Mouse (Mus musculus) embryonic facial prominence, embryonic 13.5 days (tissue): ENCODE data around the gene Fbxw10. TPM values are rescaled to one million over a fixed set of nuclear protein-coding genes. Genes with fewer than 3 reads are reported as not detected.

Experiments used
- ATAC-seq: fragments of 200-750 bp; cut with Nextera tagmentation; 2 replicates; pipeline ENCODE4 v1.8.0; 2017; ENCODE audit warnings: low read depth; ENCODE audit not compliant: insufficient number of reproducible peaks, insufficient read depth, low FRiP score, low TSS enrichment
- H3K27ac ChIP-seq: fragments of 300-500 bp; sonication (generic); 2 replicates; pipeline ENCODE4 v1.5.1; 2015; ENCODE audit warnings: moderate library complexity, mild to moderate bottlenecking, inconsistent platforms
- H3K27me3 ChIP-seq: fragments of 300-500 bp; sonication (generic); 2 replicates; pipeline ENCODE4 v1.6.1; 2015; ENCODE audit warnings: mild to moderate bottlenecking, inconsistent platforms
- H3K36me3 ChIP-seq: fragments of 300-500 bp; sonication (generic); 2 replicates; pipeline ENCODE4 v1.6.1; 2015; ENCODE audit warnings: mild to moderate bottlenecking, inconsistent platforms
- H3K4me1 ChIP-seq: fragments of 300-500 bp; sonication (generic); 2 replicates; pipeline ENCODE4 v1.6.1; 2015; ENCODE audit warnings: inconsistent platforms
- H3K4me2 ChIP-seq: fragments of 300-500 bp; sonication (generic); 2 replicates; pipeline ENCODE4 v1.6.1; 2015; ENCODE audit warnings: moderate library complexity, mild to moderate bottlenecking, inconsistent platforms
- H3K4me3 ChIP-seq: fragments of 300-500 bp; sonication (generic); 2 replicates; pipeline ENCODE4 v1.5.1; 2015; ENCODE audit warnings: mild to moderate bottlenecking, inconsistent platforms
- H3K9ac ChIP-seq: fragments of 300-500 bp; sonication (generic); 2 replicates; pipeline ENCODE4 v1.6.1; 2015; ENCODE audit warnings: mild to moderate bottlenecking, inconsistent platforms
- H3K9me3 ChIP-seq: fragments of 300-500 bp; sonication (generic); 2 replicates; pipeline ENCODE4 v1.6.1; 2016; ENCODE audit warnings: inconsistent platforms
- WGBS: fragments of 180-500 bp; shearing (Covaris S2); methylation state at CpG from one replicate; pipeline ENCODE4 v1.1.7; 2015; ENCODE audit warnings: mixed read lengths; 5-methylcytosine and 5-hydroxymethylcytosine counted together
- polyA plus RNA-seq: library from polyadenylated mRNA; unstranded; fragments of >200 nt; fragmentation: Nextera tagmentation; extraction: Ambion mirVana; gene quantifications from 2 replicates; pipeline ENCODE4 v1.2.1, GENCODE M21; 2015

Fbxw10 gene
- polyA plus RNA-seq, 1 experiment from 2014 or later: 0.89 TPM

GRCm38 (mm10) chr11:62913141-62913540 is 66.3 kb downstream of the Fbxw10 start:
- no peak overlapping the region for H3K4me3 ChIP-seq
- H3K9ac ChIP-seq: no peak overlapping the region
- H3K4me2 ChIP-seq: no peak overlapping the region
- 93% methylated on average over 2 of the region's 2 CpGs for WGBS
- no peak for ATAC-seq
- no peaks in the 10 kb centered on the region for H3K36me3 ChIP-seq
- no peak overlapping the region for H3K27ac ChIP-seq
- H3K4me1 ChIP-seq: peaks cover 12% of the 10 kb centered on the region
- H3K9me3 ChIP-seq: no peaks in the 10 kb centered on the region
- H3K27me3 ChIP-seq: no peaks in the 10 kb centered on the region

- Histone ChIP-seq H3K27ac (no peak overlapping the region), H3K27me3 (no peaks in the 10 kb centered on the region), H3K4me2 (no peak overlapping the region), H3K9ac (no peak overlapping the region), H3K36me3 (no peaks in the 10 kb centered on the region), H3K4me1 (peaks cover 12% of the 10 kb centered on the region), H3K4me3 (no peak overlapping the region), H3K9me3 (no peaks in the 10 kb centered on the region)
- no peak for ATAC-seq
- 52% methylated on average over 6 of the region's 6 CpGs for WGBS
Observed at GRCm38 (mm10) chr11:62914532-62914931, 67.7 kb downstream of the Fbxw10 start.

DNA sequence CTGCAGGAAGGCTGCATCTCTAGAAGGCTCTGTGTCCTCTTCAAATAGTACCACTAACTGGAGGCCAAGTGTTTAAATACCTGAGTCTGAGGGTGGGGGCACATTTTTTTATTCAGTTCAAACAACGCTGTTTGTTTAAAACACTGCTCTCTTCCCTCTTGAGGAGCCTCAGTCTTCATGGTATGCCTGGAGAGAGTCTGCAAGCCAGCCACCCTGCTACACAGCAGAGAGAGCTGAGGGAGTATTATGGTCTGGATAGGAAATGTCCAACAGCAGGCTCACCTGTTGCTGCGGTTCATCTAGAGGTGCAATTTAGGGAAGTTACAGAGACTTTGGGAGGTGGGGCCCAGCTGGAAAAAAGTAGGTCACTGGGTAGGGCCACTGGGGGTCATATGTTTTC is 68.6 kb downstream of the Fbxw10 start:
- H3K4me2 ChIP-seq: no peak overlapping the region
- no peaks in the 10 kb centered on the region for H3K36me3 ChIP-seq
- ATAC-seq: no peak
- no peak overlapping the region for H3K4me3 ChIP-seq
- no peaks in the 10 kb centered on the region for H3K9me3 ChIP-seq
- 77% methylated on average over 2 of the region's 2 CpGs for WGBS
- peaks cover 18% of the 10 kb centered on the region for H3K4me1 ChIP-seq
- no peak overlapping the region for H3K27ac ChIP-seq
- no peaks in the 10 kb centered on the region for H3K27me3 ChIP-seq
- no peak overlapping the region for H3K9ac ChIP-seq

- no peaks in the 10 kb centered on the region for H3K27me3 ChIP-seq
- WGBS: 46% methylated on average over 2 of the region's 2 CpGs
- no peak overlapping the region for H3K4me2 ChIP-seq
Observed at GRCm38 (mm10) chr11:62916765-62917164, 69.9 kb downstream of the Fbxw10 start.

DNA sequence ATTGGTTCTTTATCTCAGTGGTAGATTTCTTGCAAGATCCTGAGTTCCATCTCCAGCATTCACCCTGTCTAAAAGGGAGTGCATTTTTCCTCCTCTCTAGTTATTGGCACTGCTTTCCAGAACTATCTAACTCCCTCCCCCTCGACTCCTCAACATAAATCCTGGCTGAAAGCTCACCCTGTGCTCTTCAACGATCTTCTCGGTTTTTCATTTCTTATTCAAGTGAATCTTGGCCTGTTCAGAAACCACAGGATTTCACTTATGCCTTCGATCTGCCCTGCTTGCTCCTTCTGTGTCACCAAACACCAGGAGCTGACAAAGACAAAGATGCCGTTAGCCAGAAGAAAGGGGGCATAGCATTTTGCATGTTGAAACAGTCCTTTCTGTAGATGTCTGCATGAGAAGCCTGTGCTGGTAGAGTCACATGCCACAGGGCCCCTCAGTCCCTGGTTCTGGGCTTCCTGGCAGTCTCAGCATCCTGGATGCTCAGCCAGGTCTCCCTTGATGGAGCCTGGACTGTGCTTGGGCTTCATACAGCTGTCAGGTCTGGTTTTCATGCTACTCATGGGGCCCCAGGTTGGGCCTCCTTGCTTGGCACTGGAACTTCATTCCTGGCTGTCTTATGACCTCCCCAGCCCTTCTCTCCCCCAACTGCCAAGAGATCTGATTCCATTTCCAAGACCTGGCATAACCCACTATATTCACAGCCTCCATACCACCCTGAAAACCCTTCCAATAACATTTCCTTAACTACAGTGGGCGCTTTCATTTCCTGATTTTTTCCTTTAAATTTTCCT is 73.3 kb downstream of the Fbxw10 start:
- peak overlapping the region; percentile 97 for H3K27ac ChIP-seq
- peaks cover 26% of the 10 kb centered on the region for H3K4me1 ChIP-seq
- ATAC-seq: no peak
- no peaks in the 10 kb centered on the region; the same call in 1 of the 2 replicates for H3K27me3 ChIP-seq
- peak overlapping the region; percentile 60 for H3K4me2 ChIP-seq
- no peaks in the 10 kb centered on the region for H3K36me3 ChIP-seq
- WGBS: 55% methylated on average over 6 of the region's 6 CpGs
- H3K9me3 ChIP-seq: no peaks in the 10 kb centered on the region
- peak overlapping the region; percentile 29 for H3K4me3 ChIP-seq
- H3K9ac ChIP-seq: 0 out of 2 replicates have a peak overlapping the region, but pooled peaks have one; percentile 22

More at GRCm38 (mm10) chr11:62916765-62917164, 69.9 kb downstream of the Fbxw10 start:
- ATAC-seq: no peak
- Histone ChIP-seq H3K4me3 (no peak overlapping the region), H3K9me3 (no peaks in the 10 kb centered on the region), H3K4me1 (peaks cover 21% of the 10 kb centered on the region), H3K36me3 (no peaks in the 10 kb centered on the region), H3K27ac (no peak overlapping the region), H3K9ac (no peak overlapping the region)

DNA sequence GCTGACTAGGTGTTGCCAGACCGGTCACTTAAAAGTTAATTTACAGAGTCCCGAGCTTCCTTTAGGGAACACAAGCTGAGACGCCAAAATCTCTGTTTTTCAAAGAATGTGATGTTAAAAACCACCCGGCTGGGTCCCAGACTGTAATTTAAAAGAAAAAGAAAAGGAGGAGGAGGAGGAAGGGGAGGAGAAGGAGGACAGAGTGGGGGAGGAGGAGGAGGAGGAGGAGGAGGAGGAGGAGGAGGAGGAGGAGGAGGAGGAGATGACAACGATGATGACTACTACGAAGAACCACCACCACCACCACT is 73.8 kb downstream of the Fbxw10 start:
- peaks cover 26% of the 10 kb centered on the region for H3K4me1 ChIP-seq
- H3K27me3 ChIP-seq: no peaks in the 10 kb centered on the region; the same call in 1 of the 2 replicates
- WGBS: 9% methylated on average over 6 of the region's 6 CpGs
- 0 out of 2 replicates have a peak overlapping the region, but pooled peaks have one; percentile 22 for H3K9ac ChIP-seq
- no peak for ATAC-seq
- H3K9me3 ChIP-seq: no peaks in the 10 kb centered on the region
- H3K4me3 ChIP-seq: peak overlapping the region; percentile 29
- H3K36me3 ChIP-seq: no peaks in the 10 kb centered on the region
- peak overlapping the region; percentile 97 for H3K27ac ChIP-seq
- H3K4me2 ChIP-seq: peak overlapping the region; percentile 60

- peak overlapping the region; percentile 97 for H3K27ac ChIP-seq
- peaks cover 26% of the 10 kb centered on the region for H3K4me1 ChIP-seq
- H3K9me3 ChIP-seq: no peaks in the 10 kb centered on the region
- H3K4me2 ChIP-seq: peak overlapping the region; percentile 60
- no peaks in the 10 kb centered on the region; the same call in 1 of the 2 replicates for H3K27me3 ChIP-seq
- peak overlapping the region; percentile 62 for H3K9ac ChIP-seq
- peak overlapping the region; percentile 34 for H3K4me3 ChIP-seq
- no peaks in the 10 kb centered on the region for H3K36me3 ChIP-seq
- WGBS: 10% methylated on average over 25 of the region's 25 CpGs
- peak; percentile 87 for ATAC-seq
Observed at GRCm38 (mm10) chr11:62921052-62921977, 74.4 kb downstream of the Fbxw10 start.

- no peak overlapping the region for H3K27ac ChIP-seq
- ATAC-seq: no peak
- no peak overlapping the region for H3K4me3 ChIP-seq
- no peak overlapping the region for H3K4me2 ChIP-seq
- H3K9me3 ChIP-seq: no peaks in the 10 kb centered on the region
- no peaks in the 10 kb centered on the region; the same call in 1 of the 2 replicates for H3K27me3 ChIP-seq
- WGBS: 80% methylated on average over 6 of the region's 6 CpGs
- H3K4me1 ChIP-seq: peaks cover 17% of the 10 kb centered on the region
- no peak overlapping the region for H3K9ac ChIP-seq
- H3K36me3 ChIP-seq: no peaks in the 10 kb centered on the region
Observed at GRCm38 (mm10) chr11:62924091-62924761, 77.4 kb downstream of the Fbxw10 start.

Other genes starting within 250 kb of the Fbxw10 start
- 14.0 and 18.4 TPM in 2 replicates for gene Lrrc75a, start 198.5 kb upstream of the Fbxw10 start, polyA plus RNA-seq
- 60.4 and 64.0 TPM in 2 replicates for gene Mmgt2, start 198.4 kb upstream of the Fbxw10 start, polyA plus RNA-seq
- gene Zfp287, start 115.2 kb upstream of the Fbxw10 start, polyA plus RNA-seq: 13.5 and 14.4 TPM in 2 replicates
- not detected in 2 replicates for gene Gm10428, start 94.0 kb upstream of the Fbxw10 start, polyA plus RNA-seq
- gene Zfp286, start 57.6 kb upstream of the Fbxw10 start, polyA plus RNA-seq: 38.4 and 39.8 TPM in 2 replicates
- 19.9 and 20.7 TPM in 2 replicates for gene Trim16, start 26.8 kb upstream of the Fbxw10 start, polyA plus RNA-seq
- 72.7 and 76.8 TPM in 2 replicates for gene Tvp23b, start 32.4 kb downstream of the Fbxw10 start, polyA plus RNA-seq
- gene Cdrt4, start 104.1 kb downstream of the Fbxw10 start, polyA plus RNA-seq: 0.41 and 1.2 TPM in 2 replicates
- gene Tekt3, start 214.6 kb downstream of the Fbxw10 start, polyA plus RNA-seq: not detected in 2 replicates